Mouse (Mus musculus): ENCODE data around the gene Slc41a1. TPM values are rescaled to one million over a fixed set of nuclear protein-coding genes. Genes with fewer than 3 reads are reported as not detected.
"Not testable (repeated sequence)": the region's sequence is repeated elsewhere in the genome, so short reads cannot be mapped to it uniquely, and the experiment has no call there.

Slc41a1 gene
- polyA plus RNA-seq, 1 experiment from 2014 or later: 20.1 TPM

DNA sequence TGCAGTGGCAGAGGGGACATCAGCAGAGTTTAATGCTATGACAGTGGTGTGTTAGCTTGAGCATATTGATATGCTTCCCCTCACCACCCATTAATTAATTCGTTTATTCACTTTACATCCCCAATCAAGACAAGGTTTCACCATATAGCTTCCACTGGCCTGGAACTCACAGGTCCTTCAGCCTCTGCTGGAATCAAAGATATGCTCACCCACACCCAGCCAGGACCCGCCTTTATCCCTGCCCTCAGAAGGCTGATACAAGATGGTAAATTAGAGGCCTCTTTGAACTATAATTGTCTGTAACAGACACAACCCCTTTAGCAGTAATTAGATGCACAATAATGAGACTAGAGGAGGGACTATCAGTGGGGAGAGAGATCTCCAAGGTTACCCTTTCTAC is 17.6 kb upstream of the Slc41a1 start:
- H3K9me3 ChIP-seq (ENCODE audit: control insufficient read depth, low read length): no peaks in the 10 kb centered on the region
- no peaks in the 10 kb centered on the region for H3K4me1 ChIP-seq (ENCODE audit: control insufficient read depth, insufficient read depth, low read depth, low read length)

DNA sequence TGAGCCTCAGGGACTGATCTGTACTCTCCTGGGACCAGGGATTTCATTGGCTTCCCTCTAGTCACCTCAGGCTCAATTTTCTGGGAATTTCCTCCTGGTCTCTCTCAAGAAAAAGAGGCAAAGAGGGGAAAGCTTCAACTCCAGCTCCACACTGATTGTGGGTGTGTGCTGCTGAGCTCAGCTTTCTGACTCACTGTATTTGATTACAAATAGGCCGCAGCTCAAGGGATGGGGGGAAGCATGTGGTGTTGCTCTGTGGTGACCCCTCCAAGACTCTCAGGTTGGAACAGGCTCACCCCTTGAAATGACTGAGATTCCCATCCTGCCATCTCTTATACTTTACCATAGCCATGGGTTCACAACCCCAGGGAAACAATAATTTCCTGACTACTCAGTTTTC is 15.9 kb upstream of the Slc41a1 start:
- ATAC-seq: no peak
- Histone ChIP-seq H3K9ac (ENCODE audit: low read depth, low read length) (no peak overlapping the region), H3K9me3 (ENCODE audit: control insufficient read depth, low read length) (no peaks in the 10 kb centered on the region), H3K4me1 (ENCODE audit: control insufficient read depth, insufficient read depth, low read depth, low read length) (no peaks in the 10 kb centered on the region), H3K27me3 (replicated peaks; ENCODE audit: control insufficient read depth, insufficient read depth, low read length) (no peaks in the 10 kb centered on the region), H3K4me3 (ENCODE audit: low read length) (no peak overlapping the region), H3K27ac (ENCODE audit: low read depth, low read length) (no peak overlapping the region), H3K36me3 (ENCODE audit: control insufficient read depth, insufficient read depth, low read length) (no peaks in the 10 kb centered on the region), H3K4me2 (ENCODE audit: low read length) (no peak overlapping the region)
- WGBS: 78% methylated on average over 1 of the region's 1 CpGs

More for the DNA sequence above, 17.6 kb upstream of the Slc41a1 start:
- 58% methylated on average over 2 of the region's 2 CpGs for WGBS
- Histone ChIP-seq H3K4me3 (ENCODE audit: low read length) (no peak overlapping the region), H3K4me2 (ENCODE audit: low read length) (no peak overlapping the region), H3K27me3 (replicated peaks; ENCODE audit: control insufficient read depth, insufficient read depth, low read length) (no peaks in the 10 kb centered on the region), H3K9ac (ENCODE audit: low read depth, low read length) (no peak overlapping the region), H3K27ac (ENCODE audit: low read depth, low read length) (no peak overlapping the region), H3K36me3 (ENCODE audit: control insufficient read depth, insufficient read depth, low read length) (no peaks in the 10 kb centered on the region)
- ATAC-seq: no peak

DNA sequence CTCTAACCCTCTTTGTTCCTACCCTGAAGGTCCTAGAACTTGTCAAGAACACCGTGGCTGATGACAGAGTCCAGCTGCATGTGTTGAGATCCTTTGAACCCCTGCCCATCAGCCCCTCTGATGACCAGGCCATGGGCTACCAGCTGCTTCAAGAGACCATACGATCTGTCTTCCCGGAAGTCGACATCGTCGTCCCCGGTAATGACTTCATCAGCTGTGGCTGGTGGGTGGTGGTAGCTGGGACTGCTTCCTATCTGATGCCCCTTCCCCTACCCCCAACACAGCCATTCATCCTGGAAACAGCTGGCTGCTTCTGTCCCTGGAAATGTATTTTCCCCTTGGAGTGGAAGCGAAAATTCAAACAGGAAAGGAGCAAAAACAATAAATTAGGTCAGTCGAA is 15.3 kb upstream of the Slc41a1 start:
- H3K27ac ChIP-seq (ENCODE audit: low read depth, low read length): no peak overlapping the region
- 91% methylated on average over 9 of the region's 9 CpGs for WGBS
- no peak for ATAC-seq

DNA sequence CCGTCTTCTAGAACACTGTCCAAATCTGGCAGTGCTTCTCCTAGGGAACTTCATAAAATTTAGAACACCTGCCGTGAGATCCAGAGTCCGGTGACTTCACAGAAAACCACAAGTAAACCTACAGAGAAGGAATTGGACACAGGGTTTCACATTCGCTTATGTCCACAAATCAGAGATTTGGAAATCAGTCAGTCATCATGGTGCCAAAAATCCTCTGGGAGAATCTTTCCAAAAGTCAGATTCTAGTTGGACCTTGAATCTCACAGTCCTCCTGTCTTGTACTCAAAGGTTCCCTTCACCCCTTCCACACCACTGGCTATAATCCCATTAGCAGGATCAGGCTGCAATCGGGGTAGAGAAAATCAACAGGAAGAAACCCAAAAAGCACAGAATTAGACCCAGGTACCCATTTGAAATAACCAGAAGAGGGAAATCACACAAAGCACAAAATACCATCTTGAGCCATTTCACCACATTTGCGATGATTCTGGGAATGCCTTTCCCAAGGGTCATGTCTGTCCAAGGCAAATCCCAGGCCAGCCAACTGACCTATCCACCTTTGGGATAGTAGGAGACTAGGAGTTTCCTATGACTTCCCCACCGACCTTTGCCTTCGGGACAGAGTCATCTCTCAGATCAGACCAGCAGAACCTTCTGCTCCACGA is 14.5 kb upstream of the Slc41a1 start:
- WGBS: 87% methylated on average over 9 of the region's 9 CpGs
- Histone ChIP-seq H3K9ac (ENCODE audit: low read depth, low read length) (no peak overlapping the region), H3K4me1 (ENCODE audit: control insufficient read depth, insufficient read depth, low read depth, low read length) (no peaks in the 10 kb centered on the region), H3K4me3 (ENCODE audit: low read length) (no peak overlapping the region), H3K36me3 (ENCODE audit: control insufficient read depth, insufficient read depth, low read length) (no peaks in the 10 kb centered on the region), H3K27ac (ENCODE audit: low read depth, low read length) (no peak overlapping the region), H3K4me2 (ENCODE audit: low read length) (no peak overlapping the region), H3K27me3 (replicated peaks; ENCODE audit: control insufficient read depth, insufficient read depth, low read length) (no peaks in the 10 kb centered on the region), H3K9me3 (ENCODE audit: control insufficient read depth, low read length) (no peaks in the 10 kb centered on the region)
- no peak for ATAC-seq

More for the DNA sequence above, 15.3 kb upstream of the Slc41a1 start:
- H3K9me3 ChIP-seq (ENCODE audit: control insufficient read depth, low read length): no peaks in the 10 kb centered on the region
- H3K4me3 ChIP-seq (ENCODE audit: low read length): no peak overlapping the region
- no peak overlapping the region for H3K4me2 ChIP-seq (ENCODE audit: low read length)
- no peak overlapping the region for H3K9ac ChIP-seq (ENCODE audit: low read depth, low read length)
- H3K4me1 ChIP-seq (ENCODE audit: control insufficient read depth, insufficient read depth, low read depth, low read length): no peaks in the 10 kb centered on the region
- H3K27me3 ChIP-seq (replicated peaks; ENCODE audit: control insufficient read depth, insufficient read depth, low read length): no peaks in the 10 kb centered on the region
- no peaks in the 10 kb centered on the region for H3K36me3 ChIP-seq (ENCODE audit: control insufficient read depth, insufficient read depth, low read length)

DNA sequence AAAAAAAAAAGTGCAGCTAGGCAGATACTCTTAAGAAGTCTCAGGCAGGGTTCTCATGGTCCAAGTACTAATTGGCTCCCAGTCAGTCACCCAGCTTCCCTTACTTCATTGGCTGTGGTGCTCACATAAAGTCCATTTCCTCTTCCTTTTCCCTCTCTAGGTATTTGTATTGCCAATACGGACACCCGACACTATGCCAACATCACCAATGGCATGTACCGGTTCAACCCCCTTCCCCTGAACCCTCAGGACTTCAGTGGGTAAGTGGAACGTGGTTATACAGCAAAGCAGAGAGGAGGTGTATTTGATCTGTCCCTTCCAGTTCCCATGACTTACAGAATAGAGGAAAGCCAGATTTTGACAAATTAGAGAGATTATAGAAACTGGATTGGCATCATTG is 13.6 kb upstream of the Slc41a1 start:
- H3K27ac ChIP-seq (ENCODE audit: low read depth, low read length): no peak overlapping the region
- no peaks in the 10 kb centered on the region for H3K9me3 ChIP-seq (ENCODE audit: control insufficient read depth, low read length)
- WGBS: 89% methylated on average over 4 of the region's 4 CpGs
- no peak overlapping the region for H3K4me3 ChIP-seq (ENCODE audit: low read length)
- H3K36me3 ChIP-seq (ENCODE audit: control insufficient read depth, insufficient read depth, low read length): no peaks in the 10 kb centered on the region
- H3K9ac ChIP-seq (ENCODE audit: low read depth, low read length): no peak overlapping the region
- H3K4me2 ChIP-seq (ENCODE audit: low read length): no peak overlapping the region
- no peak for ATAC-seq
- H3K4me1 ChIP-seq (ENCODE audit: control insufficient read depth, insufficient read depth, low read depth, low read length): no peaks in the 10 kb centered on the region
- no peaks in the 10 kb centered on the region for H3K27me3 ChIP-seq (replicated peaks; ENCODE audit: control insufficient read depth, insufficient read depth, low read length)

DNA sequence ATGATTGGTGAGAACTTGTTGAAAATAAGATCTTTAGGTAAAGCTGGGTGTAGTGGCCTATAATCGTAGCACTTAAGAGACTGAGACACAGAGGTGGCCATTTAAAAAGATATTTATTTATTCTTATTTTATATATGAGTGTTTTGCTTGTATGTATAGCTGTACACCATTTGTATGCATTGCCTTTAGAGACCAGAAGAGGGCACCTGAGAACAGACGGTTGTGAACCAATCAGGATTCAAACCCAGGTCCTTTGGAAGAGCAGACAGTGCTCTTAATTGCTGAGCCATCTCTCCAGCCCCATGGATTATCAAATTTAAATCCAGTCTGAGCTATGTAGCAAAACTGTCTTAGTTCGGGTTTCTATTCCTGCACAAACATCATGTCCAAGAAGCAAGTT is 13.1 kb upstream of the Slc41a1 start:
- Histone ChIP-seq H3K27me3 (replicated peaks; ENCODE audit: control insufficient read depth, insufficient read depth, low read length) (no peaks in the 10 kb centered on the region), H3K36me3 (ENCODE audit: control insufficient read depth, insufficient read depth, low read length) (no peaks in the 10 kb centered on the region), H3K4me1 (ENCODE audit: control insufficient read depth, insufficient read depth, low read depth, low read length) (no peaks in the 10 kb centered on the region), H3K27ac (ENCODE audit: low read depth, low read length) (no peak overlapping the region), H3K4me3 (ENCODE audit: low read length) (no peak overlapping the region), H3K9ac (ENCODE audit: low read depth, low read length) (no peak overlapping the region), H3K4me2 (ENCODE audit: low read length) (no peak overlapping the region), H3K9me3 (ENCODE audit: control insufficient read depth, low read length) (no peaks in the 10 kb centered on the region)
- no peak for ATAC-seq
- WGBS: 85% methylated on average over 3 of the region's 3 CpGs

DNA sequence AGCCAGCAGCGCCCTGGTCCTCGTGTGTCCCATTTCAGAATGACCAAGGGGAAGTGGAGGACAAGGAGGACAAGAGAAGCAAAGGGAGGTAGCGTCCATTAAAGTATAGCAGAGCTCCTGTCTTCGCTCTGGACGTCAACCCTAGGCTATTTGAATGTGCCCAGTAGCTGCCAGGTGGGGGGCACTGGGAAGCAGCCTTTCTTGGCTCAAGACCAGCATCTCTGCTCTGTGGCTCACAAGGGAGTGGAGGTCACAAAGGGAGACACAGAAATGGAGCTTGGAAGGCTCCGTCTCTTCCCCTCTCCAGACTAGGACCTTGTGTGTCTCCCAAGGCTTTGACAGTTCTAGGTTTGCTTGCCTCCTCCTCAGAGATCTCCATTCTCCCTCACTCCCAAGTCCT is 10.4 kb upstream of the Slc41a1 start:
- no peak overlapping the region for H3K4me2 ChIP-seq (ENCODE audit: low read length)
- no peak overlapping the region for H3K4me3 ChIP-seq (ENCODE audit: low read length)
- no peaks in the 10 kb centered on the region for H3K36me3 ChIP-seq (ENCODE audit: control insufficient read depth, insufficient read depth, low read length)
- no peak overlapping the region for H3K27ac ChIP-seq (ENCODE audit: low read depth, low read length)
- no peaks in the 10 kb centered on the region for H3K27me3 ChIP-seq (replicated peaks; ENCODE audit: control insufficient read depth, insufficient read depth, low read length)
- no peak overlapping the region for H3K9ac ChIP-seq (ENCODE audit: low read depth, low read length)
- H3K4me1 ChIP-seq (ENCODE audit: control insufficient read depth, insufficient read depth, low read depth, low read length): no peaks in the 10 kb centered on the region
- WGBS: 68% methylated on average over 6 of the region's 6 CpGs
- no peaks in the 10 kb centered on the region for H3K9me3 ChIP-seq (ENCODE audit: control insufficient read depth, low read length)
- no peak for ATAC-seq

DNA sequence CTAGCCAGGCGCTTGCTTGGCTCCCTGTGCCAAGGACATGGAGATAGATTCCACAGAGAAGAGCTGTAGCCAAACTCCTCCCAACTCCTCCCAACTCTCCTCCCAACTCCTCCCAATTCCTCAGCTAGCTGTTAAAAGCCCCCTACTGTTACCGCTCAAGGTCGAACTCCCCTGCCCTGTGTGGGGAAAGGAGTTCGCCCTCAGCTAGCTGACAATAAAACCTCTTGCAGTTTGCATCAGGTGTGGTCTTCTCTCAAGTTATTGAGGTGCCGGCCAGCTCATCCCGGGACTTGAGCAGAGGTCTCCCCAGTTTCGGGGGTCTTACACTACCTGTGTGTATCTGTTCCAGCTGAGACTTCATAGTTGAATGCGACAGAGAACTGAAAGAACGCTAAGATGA is 6.9 kb upstream of the Slc41a1 start:
- H3K4me2 ChIP-seq (ENCODE audit: low read length); H3K9me3 ChIP-seq (ENCODE audit: control insufficient read depth, low read length); H3K9ac ChIP-seq (ENCODE audit: low read depth, low read length); H3K36me3 ChIP-seq (ENCODE audit: control insufficient read depth, insufficient read depth, low read length); H3K4me3 ChIP-seq (ENCODE audit: low read length); ATAC-seq; H3K27ac ChIP-seq (ENCODE audit: low read depth, low read length); H3K27me3 ChIP-seq (replicated peaks; ENCODE audit: control insufficient read depth, insufficient read depth, low read length); H3K4me1 ChIP-seq (ENCODE audit: control insufficient read depth, insufficient read depth, low read depth, low read length): not testable (repeated sequence)
- 72% methylated on average over 8 of the region's 9 CpGs for WGBS

DNA sequence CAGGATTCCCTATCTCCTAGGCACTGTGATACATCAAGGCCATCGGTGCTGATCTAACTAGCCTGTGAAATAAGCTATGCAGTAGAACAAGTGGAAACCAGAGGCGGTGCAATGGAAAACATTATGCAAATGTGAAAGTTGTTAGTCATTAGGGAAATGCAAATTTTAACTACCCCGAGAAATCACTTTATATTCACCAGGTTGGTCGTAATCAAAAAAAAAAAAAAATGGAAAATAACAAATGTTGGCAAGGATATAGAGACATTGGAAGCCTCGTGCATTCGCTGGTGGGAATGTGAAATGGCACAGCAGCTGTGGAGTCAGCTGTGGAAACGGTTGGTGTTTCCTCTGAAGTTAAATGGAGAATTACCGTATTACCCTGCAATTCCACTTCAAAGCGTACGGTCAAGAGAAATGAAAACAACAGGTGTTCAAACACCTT is 6.4 kb upstream of the Slc41a1 start:
- Histone ChIP-seq H3K27me3 (replicated peaks; ENCODE audit: control insufficient read depth, insufficient read depth, low read length) (no peaks in the 10 kb centered on the region), H3K4me2 (ENCODE audit: low read length) (no peak overlapping the region), H3K9me3 (ENCODE audit: control insufficient read depth, low read length) (no peaks in the 10 kb centered on the region), H3K36me3 (ENCODE audit: control insufficient read depth, insufficient read depth, low read length) (no peaks in the 10 kb centered on the region), H3K4me1 (ENCODE audit: control insufficient read depth, insufficient read depth, low read depth, low read length) (no peaks in the 10 kb centered on the region), H3K27ac (ENCODE audit: low read depth, low read length) (no peak overlapping the region), H3K4me3 (ENCODE audit: low read length) (no peak overlapping the region), H3K9ac (ENCODE audit: low read depth, low read length) (no peak overlapping the region)
- 69% methylated on average over 10 of the region's 10 CpGs for WGBS
- ATAC-seq: no peak

DNA sequence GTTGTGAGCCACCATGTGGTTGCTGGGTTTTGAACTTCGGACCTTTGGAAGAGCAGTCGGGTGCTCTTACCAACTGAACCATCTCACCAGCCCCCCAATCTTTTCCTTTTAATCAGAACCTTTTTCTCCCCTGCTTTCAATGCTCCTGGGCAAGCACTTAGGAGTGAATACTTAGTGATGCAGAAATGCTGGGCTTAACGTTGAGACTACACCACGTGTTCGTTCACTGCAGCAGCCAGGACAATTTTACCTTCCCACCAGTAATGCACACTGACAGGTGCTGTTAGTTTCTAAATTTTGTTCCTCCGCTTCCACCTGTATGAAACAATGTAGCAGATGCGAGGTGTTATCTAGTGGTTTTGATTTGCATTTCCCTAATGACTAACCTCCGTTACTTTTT is 5.0 kb upstream of the Slc41a1 start:
- Histone ChIP-seq H3K27me3 (replicated peaks; ENCODE audit: control insufficient read depth, insufficient read depth, low read length) (no peaks in the 10 kb centered on the region), H3K4me1 (ENCODE audit: control insufficient read depth, insufficient read depth, low read depth, low read length) (peaks cover 3% of the 10 kb centered on the region; the same call in 1 of the 2 replicates), H3K9ac (ENCODE audit: low read depth, low read length) (no peak overlapping the region), H3K27ac (ENCODE audit: low read depth, low read length) (no peak overlapping the region), H3K4me2 (ENCODE audit: low read length) (no peak overlapping the region), H3K9me3 (ENCODE audit: control insufficient read depth, low read length) (no peaks in the 10 kb centered on the region), H3K36me3 (ENCODE audit: control insufficient read depth, insufficient read depth, low read length) (no peaks in the 10 kb centered on the region), H3K4me3 (ENCODE audit: low read length) (no peak overlapping the region)
- ATAC-seq: no peak
- 70% methylated on average over 8 of the region's 8 CpGs for WGBS

All from hindbrain, embryonic 16.5 days (tissue).